Mouse (Mus musculus) cerebellum, adult 9-11 months (tissue): ENCODE measurements around the gene Zfp36l1.

ENCODE experiments used
- DNase-seq: peaks from one replicate; pipeline ENCODE4 v3.0.0; 2022

Zfp36l1 gene

DNA sequence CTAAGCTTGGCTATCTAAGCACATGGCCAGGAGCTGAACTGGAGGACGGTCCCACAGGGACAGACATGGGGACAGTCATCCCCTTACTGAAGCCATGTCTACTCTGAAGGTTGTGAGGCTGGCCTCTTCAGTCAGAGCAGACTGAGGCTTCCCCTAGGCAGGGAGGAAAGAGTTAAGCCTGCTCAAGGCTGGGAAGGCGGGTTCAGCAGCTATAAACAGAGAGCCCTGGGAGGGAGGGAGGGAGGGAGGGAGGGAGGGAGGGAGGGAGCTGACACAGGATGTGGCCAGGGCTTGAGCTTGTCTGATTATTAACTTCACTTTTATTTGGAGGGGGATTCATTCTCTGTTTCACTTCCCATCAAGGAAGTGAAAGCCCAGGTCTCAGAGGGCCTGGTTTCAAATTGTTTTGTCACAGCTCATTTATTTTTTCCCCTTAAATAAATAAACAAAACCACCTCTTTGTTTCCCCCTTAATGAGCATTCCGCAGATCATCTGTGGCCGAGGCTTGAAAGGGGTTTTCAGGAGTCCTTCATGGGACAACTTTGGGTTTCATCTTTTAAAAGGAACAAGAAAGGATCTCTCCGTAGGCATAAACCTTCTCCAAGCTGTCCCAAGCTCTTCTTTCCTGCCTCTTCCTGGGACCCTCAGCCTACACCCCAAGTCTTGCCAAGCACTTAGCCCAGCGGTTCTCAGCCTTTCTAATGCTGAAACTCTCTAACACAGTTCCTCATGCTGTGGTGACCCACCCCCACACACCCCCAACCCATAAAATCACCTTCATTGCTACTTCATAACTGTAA is 17.9 kb upstream of the Zfp36l1 start:
- DNase-seq: no peak

DNA sequence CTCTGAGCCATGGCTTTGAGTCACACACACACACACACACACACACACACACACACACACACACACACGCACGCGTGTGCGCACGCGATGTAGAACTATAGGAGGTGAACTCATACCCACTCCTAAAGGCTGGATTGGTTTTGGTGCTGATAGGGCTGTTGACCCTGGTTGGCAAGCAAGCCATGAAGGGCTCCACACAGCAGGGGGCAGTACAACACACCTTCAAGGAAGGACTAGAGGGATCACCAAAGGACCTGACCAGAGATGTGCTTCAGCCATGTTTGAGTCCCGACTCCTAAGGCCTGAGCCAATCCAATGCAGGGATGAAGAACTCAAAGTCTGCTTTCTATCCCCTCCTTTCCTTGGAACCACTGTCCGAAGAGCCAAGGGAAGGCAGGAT is 16.7 kb upstream of the Zfp36l1 start:
- DNase-seq: no peak

DNA sequence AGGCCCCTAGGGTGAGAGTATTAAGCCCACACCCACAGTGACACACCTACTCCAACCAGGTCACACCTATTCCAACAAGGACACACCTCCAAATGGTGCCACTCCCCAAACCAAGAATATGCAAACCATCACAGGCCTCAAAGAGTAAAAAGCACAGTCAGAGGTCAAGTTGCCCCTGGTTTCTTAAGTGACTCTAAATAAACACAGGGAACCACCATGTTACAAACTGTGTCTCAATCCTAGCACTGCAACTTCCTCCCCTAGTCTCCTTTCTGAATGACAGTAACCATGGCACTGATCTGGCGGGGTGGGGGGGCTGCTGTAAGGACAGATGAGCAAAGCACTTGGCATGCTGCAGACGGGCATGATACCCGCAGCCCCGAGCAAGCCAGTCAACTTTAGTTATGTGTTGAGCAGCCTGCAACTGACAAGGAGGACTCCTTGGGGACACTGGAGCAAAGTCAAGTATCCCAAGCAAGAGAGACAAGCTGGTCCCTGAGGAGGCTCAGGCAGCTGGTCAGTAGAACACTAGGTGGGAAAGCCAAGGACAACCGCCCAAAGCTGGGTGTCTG is 14.5 kb upstream of the Zfp36l1 start:
- no peak for DNase-seq

DNA sequence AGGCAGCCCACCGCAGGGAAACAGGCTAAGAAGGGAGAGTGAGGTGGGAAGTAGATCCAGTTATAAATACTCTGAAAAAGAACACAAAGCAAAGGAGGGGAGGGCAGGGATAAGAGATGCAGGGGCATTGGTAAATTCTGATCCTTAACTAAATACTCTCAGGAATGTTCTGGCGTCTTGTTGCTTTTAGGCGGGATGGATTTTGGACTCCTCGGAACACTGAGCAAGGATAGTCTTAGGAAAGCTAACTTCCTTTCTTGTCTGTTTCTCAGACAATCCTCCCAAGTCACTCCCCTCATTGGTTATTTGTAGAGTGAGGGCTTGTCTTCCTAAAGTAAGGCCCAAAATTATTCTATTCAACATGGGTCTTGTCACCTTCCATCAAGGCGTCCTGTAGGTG is 12.5 kb upstream of the Zfp36l1 start:
- no peak for DNase-seq

DNA sequence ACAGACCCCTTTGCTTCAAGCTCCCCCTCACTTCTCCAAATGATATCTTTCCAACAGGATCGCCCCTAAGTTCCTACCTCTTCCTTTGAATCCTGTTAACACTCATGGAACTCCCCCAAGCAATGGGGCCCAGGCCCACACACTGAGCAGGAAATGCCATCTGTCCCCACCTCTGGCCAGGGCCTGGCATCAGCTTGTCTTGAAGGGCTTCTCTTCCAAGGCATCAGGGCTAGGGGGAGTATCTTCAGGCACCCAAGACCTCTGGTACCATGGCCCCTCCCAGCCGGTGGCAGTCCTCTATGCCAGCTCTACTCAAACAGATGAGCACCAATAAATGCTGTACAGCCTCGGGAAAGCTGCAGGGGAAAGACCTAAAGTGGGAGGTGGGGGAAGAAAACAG is 11.9 kb upstream of the Zfp36l1 start:
- DNase-seq: no peak

DNA sequence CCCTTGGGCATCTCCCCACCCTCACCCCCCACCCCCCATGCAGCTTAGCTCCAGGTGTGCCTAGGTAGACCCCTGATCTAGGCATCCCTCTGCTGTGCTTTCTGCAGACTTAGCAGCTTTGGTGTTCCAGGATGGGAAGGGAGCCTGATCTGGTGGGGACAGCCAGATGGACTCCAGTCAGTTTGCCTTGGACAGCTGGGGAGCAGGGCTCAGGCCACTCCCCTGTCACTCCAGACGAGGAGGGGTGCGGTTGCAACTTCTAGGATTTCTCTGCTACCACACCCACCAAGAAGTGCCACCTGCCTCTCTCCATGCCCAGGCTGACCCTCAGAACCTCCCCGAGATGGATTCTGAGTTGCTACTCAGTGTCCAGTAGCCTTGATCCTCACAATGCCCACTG is 11.4 kb upstream of the Zfp36l1 start:
- no peak for DNase-seq

DNA sequence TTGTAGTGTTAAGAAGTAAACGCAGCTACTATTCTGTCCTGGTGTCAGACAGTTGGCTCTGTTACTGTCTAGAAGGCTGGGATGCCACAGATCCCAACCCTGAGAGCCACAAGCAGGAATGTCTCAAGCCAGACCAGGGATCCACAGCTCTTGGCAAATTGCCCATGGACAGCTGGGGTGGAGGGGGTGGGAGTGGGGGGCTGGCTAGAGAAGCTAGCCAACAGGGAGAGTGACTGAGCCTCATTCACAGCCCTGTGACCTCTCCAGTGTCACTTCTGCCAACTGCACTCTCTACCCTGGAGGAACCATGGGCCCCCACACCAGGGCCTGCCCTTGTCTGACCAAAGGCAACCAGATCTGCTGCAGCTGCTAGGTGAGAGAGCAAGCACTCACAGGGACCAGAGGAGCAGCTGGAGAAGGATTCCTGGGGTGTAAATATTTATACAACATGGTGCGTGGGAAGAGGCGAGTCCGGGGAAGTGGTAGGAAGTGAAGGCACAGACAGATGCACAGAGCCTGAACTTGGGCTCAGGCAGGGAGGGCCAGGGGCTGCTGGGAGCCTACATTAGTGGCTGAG is 10.5 kb upstream of the Zfp36l1 start:
- no peak for DNase-seq

DNA sequence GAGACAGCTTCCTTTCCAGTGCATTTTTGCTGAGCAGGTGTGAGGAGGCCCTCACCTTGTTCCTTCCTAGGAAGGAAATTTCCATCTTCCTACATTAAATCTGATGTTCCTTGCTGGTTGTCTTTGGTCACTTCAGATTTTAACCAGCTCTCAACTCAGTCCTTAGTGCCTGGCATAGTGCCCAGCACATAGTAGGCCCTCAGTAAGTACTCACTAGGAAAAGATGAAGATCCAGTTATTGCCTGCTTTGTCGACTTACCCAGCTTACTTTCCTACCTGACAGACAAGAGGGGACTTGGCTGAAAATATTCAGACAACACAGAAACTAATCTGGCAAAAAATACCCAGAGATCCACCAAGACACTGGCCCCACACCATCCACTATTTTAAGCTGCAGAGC is 8.6 kb upstream of the Zfp36l1 start:
- DNase-seq: no peak

DNA sequence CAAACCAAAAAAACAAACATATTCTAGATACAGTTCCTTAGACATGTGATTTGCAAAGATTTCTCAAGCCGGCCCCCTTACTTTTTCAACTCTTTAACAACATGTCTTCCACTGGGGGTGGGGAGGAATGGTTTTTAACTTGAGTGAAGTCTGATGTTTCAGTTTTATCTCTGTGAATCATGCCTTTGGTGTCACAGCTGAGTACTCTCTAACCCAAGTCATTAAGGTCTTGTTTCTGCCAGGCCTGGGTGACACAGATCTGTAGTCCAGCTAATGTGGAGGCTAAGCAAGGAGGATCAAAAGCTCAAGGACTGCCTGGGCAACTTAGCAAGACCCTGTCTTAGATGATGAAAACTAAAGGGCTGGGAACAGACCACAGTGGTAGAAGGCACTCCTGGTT is 5.8 kb upstream of the Zfp36l1 start:
- DNase-seq: no peak

DNA sequence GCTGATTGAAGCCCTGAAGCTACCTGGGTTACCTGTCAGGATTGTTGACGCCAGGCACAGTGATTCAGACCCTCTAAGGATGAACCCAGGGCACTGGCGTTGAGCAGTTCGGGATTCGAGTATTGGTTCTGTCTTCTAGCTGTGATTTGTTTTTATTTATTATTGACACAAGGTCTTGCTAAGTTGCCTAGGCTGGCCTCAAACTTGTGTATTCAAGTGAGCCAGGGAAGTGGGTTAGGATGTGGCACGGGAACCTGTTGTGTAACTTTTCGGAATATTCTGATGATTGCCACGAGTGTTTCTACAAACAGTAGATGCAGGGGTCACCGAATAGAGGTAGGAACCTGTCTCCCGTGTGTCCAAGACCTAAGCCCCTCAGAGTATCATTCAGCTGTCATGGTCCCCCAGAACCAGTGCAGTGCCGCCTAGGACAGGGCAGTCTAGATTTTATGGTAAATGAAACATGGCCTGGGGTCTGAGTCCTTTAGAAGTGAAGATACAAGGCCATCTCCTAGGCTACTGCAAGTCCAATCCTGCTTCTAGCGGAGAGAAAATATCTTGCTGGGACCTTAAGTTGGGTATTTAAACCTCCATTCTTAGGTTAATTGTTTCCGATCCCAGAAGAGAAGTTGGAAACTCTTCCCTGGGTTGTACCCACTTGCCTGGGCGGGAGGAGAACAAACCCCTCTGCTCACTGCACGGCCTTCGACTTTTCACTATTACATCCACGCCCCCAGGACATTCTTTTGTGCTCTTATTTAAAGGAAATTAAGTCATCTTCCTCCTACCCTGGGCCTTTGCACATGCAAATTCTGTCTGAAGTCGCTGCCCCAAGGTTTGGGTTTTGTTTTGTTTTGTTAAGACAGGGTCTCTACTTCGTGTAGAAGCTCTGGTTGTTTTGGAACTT is 3.6 kb upstream of the Zfp36l1 start:
- DNase-seq: no peak

DNA sequence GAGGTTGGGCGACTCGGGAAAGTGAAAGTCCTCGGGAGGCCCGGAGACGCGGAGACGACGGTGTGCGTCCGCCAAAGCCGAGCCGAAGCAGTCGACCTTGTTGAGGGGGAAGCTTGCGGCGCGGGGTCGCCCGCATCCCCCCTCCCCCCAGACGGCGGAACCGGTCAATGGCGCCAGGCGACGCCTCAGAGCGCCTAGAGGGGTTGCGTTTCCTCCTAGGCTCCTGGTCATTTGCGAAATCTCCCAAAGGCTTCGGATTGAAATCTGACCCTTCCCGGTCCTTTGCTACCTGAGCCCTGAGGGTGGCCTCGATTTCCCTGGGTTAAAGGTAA is 3.0 kb upstream of the Zfp36l1 start:
- DNase-seq: no peak

DNA sequence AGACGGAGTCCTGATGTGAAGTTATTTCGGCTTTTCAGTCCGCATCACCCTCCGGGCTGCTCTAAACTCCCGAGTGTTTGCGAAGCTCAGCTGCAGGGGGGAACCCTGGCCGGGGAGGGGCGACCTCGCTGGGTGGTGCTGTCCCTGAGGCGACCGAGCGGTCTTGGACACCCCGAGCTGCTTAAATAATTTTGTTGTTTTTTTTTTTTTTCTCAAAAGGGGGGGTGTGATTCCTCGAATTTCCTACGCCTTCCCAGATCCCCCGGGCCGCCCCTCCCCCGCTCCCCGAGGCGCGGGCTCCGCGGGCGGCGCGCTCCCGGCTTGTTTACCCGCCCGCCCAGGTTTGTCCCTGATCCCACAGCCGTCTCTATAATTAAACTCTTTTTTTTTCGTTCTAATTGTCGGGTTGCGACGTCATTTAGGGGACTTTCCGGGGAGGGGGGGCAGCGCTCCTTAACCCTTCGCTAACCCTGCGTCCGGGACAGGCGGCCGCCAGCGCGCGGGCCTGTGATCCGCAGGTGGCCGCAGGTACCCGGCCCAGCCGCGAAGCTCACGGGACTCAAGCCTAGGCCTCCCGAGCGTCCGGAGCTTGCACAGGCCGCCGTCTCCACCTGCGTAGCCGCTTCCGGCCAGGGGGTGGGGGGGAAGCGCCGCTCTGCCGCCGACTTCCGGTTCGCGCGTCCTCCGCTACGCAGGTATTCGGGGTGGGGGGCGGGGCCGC is 2.5 kb upstream of the Zfp36l1 start:
- DNase-seq: peak; percentile 91

DNA sequence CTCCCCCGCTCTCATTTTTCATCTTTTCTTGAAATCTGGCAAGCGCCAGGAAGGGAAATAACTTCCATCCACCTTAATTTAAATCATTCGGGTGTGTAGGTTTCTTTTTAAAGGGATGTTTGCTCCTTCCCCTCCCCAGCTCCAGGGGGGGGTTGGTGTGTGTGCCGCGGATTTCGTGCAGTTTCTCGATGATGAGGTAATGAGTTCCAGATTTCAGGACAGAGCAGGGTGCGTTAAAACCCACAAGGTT is 2.0 kb upstream of the Zfp36l1 start:
- no peak for DNase-seq

DNA sequence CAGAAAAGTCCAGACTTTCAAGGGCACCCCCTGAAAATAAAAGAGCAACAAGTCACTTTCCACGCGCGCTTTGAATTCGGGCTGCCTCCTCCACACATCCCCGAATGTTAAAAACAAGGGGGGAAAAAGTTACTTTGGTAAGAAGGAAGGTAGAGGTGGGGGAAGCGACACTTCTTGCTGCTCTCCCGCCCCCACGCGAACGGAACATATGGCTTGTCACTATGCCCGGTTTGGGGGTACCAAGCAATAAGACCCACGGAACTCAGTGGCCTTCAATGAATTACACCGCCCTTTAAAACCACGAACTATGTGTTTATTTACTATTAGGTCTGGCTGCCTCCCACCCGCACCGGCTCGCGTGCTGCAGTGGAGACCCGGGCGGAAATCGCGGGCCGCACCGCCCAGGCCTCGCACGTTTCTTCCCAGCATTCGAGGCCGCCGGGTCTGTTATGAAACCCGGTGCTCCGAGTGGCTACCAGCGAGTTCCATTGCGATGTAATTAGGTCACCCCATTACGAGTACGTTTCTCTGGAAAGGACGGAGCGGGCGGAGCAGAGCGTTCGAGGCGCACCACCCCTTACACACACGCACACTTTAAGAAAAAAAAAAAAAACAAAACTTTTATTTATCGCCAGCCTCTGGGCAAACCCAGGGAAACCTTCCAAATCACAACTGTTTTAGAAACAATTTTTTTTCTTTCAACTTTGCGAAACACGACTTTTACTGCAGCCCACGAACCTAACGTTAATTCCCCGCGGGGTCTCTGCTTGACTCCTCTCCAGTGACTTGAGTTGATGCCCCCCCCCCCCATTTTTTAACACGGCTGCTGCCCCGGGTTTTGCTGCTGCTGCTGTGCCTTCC is 1.4 kb upstream of the Zfp36l1 start:
- DNase-seq: peak; percentile 74

DNA sequence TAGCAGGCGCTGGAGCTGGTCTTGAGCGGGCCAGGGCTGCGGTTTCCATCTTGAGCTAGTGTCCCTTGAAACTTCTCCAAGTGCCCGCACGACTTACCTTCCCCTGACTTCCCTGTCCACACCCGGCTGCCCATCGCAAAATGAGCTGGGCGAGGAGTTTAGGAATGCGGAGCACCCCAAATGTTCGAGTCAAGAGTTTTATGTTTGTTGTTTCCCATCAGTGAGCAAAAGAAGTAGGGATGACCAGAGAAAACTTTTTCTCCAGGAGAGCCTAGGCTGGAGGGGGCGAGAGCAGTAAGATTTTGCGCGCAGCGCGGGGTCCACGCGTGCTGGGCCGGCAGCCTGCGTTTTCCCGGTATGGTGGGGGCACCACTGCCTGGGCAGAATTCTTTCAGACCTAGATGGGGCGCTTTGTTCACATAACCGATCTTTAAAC is 791 bp upstream of the Zfp36l1 start:
- peak; percentile 37 for DNase-seq

DNA sequence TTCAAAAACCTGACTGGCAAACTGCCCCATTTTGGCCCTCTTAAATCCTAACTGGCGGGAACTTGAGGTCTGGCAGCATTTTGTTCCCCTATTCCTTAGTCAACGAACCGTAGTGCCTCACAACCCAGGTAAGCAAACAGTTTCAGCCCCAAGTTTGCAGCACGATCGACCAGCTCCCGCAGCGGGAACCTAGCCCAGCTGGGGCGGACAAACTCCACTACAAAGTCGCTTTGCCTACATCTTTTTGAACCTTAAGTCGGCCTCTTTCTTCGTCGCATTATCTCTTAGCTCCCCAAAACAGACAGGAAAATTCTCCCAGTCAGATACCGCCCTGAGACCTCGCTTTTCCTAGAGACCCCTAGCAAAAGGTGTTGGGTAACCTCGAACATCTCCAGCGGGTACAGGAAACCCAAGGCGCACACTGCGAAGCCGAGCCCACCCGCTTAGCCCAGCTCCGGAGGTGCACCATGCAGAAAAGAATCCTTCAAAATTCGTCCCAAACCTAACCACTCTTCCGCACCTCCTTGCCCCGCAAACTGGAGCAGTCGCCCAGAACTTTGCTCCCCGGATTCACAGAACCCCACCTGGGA is 647 bp downstream of the Zfp36l1 start:
- DNase-seq: peak; percentile 16

DNA sequence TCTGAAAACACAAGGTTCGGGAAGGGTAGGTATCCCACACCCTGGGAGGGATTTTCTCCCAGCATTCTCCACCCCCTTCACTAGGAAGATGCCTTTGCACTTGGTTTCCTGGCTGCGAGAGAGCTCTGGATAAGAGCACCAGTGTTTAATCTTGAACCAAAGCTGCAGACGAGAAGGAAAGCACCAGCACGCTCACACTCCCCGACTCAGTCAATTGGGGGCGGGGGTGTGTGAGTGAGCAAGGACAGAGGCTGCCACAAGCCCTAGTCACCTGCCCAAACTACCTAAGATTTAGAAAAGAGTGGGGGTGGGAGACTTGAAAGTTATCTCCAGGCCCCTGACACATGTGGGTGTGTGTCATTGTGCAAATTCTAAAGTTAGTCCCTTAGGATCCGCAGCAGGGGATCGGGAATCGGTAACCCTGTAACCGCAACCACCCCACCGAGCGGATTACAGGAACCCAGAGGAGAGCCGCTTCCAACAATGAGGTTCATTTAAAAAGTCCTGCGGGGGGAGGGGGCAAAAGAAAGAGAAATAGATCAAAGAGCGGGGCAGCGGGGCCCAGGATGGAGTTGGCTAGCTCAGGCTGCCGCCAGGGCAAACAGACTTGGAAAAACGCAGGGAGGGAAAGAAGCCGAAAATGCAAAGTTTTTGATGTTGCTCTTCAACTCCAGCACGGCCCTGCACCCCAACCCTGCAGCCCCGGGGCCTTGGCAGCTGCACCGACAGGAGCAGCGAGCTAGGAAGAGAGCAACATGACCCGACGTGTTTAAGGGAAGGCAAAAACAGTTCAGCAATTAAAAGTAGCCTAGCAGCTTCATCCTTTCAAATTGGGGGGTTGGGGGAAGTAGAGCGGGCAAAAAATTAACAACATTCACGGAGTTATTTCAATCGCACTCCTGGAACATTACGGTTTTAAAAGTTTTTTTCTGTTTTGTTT is 1.4 kb downstream of the Zfp36l1 start:
- DNase-seq: peak; percentile 22

DNA sequence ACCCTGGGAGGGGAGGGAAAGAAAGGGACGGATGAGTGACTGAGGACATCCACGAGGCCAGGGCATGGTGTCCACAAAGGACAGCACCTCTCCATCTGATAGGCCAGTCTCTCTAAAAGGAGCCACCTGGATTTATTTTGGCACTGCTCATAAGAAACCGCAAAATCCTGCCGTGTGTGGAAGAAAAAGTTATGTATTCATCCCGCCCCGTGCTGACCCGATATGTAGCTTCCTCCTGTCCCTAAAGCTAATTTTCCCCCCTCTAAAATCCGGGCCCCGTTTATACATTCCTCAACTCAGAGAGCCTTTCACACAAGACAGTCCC is 2.3 kb downstream of the Zfp36l1 start:
- peak; percentile 18 for DNase-seq

DNA sequence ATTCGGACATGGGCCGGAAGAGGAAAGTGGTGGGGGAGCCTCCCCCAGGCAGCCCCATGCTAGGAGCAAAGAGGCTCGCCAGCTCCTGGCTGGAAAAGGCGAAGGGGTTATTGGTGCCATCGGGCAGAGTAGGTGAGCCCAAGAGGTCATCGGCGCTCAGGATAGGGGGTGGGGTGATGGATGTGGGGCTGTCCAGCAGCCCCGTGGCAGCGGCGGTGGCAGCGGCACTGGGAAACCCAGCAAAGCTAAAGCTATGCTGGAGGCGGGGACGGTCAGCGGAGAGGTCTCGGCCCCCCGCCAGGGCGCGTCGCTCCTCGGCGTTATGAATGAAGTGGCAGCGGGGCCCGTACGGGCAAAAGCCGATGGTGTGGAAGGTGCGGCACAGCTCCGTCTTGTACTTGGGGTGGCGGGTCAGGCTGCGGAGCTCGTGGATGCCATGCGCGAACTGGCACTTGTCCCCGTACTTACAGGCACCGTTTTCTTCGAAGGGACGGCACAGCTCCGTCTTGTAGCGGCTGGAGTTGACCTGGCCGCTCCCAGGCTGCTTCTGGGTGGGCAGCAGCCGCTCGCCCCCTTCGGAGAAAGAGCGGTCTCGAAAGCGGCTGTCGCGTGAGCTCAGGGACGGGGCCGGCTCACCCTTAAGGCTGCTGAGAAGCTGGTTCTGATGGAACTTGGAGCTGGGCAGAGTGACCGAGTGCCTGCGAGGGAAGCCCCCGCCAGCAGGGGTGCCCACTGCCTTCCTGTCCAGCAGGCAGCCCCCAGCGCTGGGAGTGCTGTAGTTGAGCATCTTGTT is 2.9 kb downstream of the Zfp36l1 start:
- peak; percentile 39 for DNase-seq
